Mouse (Mus musculus) cerebellum, adult 11 months (tissue): ENCODE measurements around the gene Adprh.
"Not testable (repeated sequence)": the region's sequence is repeated elsewhere in the genome, so short reads cannot be mapped to it uniquely, and the experiment has no call there.

ENCODE experiments used
- DNase-seq: peaks from one replicate; pipeline ENCODE4 v3.0.0; 2022

The Adprh gene

GRCm38 (mm10) chr16:38466089-38466488 lies 13.6 kb upstream of the Adprh start:
- no peak for DNase-seq

GRCm38 (mm10) chr16:38463305-38463704 lies 10.8 kb upstream of the Adprh start:
- DNase-seq = no peak

GRCm38 (mm10) chr16:38462161-38462560 lies 9.7 kb upstream of the Adprh start:
- no peak for DNase-seq

GRCm38 (mm10) chr16:38461749-38462148 lies 9.2 kb upstream of the Adprh start:
- no peak for DNase-seq

GRCm38 (mm10) chr16:38459990-38460389 lies 7.5 kb upstream of the Adprh start:
- no peak for DNase-seq

- no peak for DNase-seq
Measured at GRCm38 (mm10) chr16:38458600-38459280, 6.2 kb upstream of the Adprh start.

GRCm38 (mm10) chr16:38456812-38457567 lies 4.5 kb upstream of the Adprh start:
- DNase-seq = no peak

- no peak for DNase-seq
Measured at GRCm38 (mm10) chr16:38455511-38456418, 3.3 kb upstream of the Adprh start, which contains the start of gene Cd80. TSS of gene Cd80 (plus strand) at chr16:38455561.

- no peak for DNase-seq
Measured at GRCm38 (mm10) chr16:38454533-38455254, 2.2 kb upstream of the Adprh start.

- DNase-seq = no peak
Measured at GRCm38 (mm10) chr16:38453952-38454351, 1.4 kb upstream of the Adprh start.

- DNase-seq = no peak
Measured at GRCm38 (mm10) chr16:38453203-38453553, 675 bp upstream of the Adprh start.

- no peak for DNase-seq
Measured at GRCm38 (mm10) chr16:38451421-38452205, 890 bp downstream of the Adprh start.

GRCm38 (mm10) chr16:38450707-38451106 lies 1.8 kb downstream of the Adprh start:
- DNase-seq = no peak

- no peak for DNase-seq
Measured at GRCm38 (mm10) chr16:38448458-38448857, 4.0 kb downstream of the Adprh start.

- DNase-seq = no peak
Measured at GRCm38 (mm10) chr16:38447366-38447765, 5.1 kb downstream of the Adprh start.

GRCm38 (mm10) chr16:38446141-38446540 lies 6.4 kb downstream of the Adprh start:
- DNase-seq = not testable (repeated sequence)

GRCm38 (mm10) chr16:38445576-38445975 lies 6.9 kb downstream of the Adprh start:
- DNase-seq = no peak

- DNase-seq = no peak
Measured at GRCm38 (mm10) chr16:38445046-38445445, 7.5 kb downstream of the Adprh start.

- no peak for DNase-seq
Measured at GRCm38 (mm10) chr16:38443721-38444464, 8.6 kb downstream of the Adprh start.

- no peak for DNase-seq
Measured at GRCm38 (mm10) chr16:38442216-38442615, 10.3 kb downstream of the Adprh start.

GRCm38 (mm10) chr16:38441611-38442010 lies 10.9 kb downstream of the Adprh start:
- no peak for DNase-seq
